Mouse (Mus musculus) lung, postnatal 36 days (tissue): ENCODE data around the gene Itgb2.

Source experiments
- DNase-seq: peaks from one replicate; pipeline ENCODE4 v3.0.0; 2022; ENCODE audit warnings: mixed read lengths

Itgb2 gene

DNA sequence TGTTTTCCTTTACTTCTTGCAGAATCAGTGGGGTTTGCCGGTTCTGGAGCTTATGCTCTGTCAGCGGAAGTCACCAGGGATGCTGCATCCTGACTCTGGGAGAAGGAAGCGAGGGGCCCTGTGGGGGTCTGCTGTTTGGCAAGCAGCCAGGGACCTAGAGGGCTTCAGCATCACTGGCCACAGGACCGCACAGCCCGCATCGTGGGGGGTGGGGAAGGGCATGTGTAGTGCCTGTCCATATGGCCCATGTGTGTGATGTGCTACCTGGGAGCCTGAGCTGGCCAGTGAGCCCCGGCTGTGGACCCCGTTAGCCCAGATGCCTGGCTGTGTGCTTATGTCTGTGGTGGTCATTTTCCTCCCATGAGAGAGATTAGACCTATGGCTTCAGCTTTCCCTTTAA is 59.7 kb downstream of the Itgb2 start:
- no peak for DNase-seq

- peak; percentile 67 for DNase-seq
Observed at GRCm38 (mm10) chr10:77590812-77591211, 60.8 kb downstream of the Itgb2 start.

DNA sequence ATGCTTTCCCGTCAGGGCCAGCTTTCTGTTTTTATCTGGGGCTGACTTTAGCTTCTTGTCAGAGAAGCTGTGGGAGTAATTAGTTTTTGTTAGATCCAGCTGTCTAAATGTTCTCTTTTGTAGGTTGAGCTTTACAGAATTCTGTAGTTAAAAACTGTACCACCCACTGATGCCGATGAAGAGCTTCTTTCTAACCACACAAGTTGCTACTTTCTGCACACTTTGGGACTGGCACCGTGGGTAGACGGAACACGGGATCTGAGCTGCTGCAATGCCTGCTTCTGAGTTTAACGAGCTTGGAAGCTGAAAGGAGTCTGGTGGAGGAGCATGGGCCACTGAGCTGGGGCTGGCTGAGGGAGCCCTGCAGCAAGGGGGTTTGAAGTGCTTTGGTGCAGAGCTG is 61.5 kb downstream of the Itgb2 start:
- DNase-seq, result no peak

GRCm38 (mm10) chr10:77596060-77596459 is 66.0 kb downstream of the Itgb2 start:
- no peak for DNase-seq

GRCm38 (mm10) chr10:77603021-77603420 is 73.0 kb downstream of the Itgb2 start:
- no peak for DNase-seq

GRCm38 (mm10) chr10:77604111-77604510 is 74.1 kb downstream of the Itgb2 start:
- DNase-seq, result no peak

- DNase-seq, result peak; percentile 61
Observed at GRCm38 (mm10) chr10:77604958-77605357, 74.9 kb downstream of the Itgb2 start.

DNA sequence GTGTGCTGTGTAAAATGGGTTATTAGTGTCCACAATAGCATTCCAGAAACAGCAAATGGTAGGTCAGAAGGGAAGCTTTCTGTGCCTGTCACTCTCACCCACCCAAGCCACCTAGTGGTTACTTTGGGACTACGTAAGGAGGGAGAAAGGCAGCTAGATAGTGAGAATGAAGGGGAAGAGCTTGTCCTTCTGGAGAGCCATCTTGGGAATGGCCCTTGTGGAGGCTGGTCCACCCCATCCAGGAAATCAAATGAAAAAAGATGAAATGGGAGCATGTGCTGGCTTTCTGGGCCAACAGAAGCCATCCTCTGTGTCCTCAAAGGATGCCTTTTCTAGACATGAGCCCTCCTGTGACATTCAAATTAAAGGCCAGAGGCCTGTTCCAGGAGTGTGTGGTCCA is 75.3 kb downstream of the Itgb2 start:
- DNase-seq, result peak; percentile 51

DNA sequence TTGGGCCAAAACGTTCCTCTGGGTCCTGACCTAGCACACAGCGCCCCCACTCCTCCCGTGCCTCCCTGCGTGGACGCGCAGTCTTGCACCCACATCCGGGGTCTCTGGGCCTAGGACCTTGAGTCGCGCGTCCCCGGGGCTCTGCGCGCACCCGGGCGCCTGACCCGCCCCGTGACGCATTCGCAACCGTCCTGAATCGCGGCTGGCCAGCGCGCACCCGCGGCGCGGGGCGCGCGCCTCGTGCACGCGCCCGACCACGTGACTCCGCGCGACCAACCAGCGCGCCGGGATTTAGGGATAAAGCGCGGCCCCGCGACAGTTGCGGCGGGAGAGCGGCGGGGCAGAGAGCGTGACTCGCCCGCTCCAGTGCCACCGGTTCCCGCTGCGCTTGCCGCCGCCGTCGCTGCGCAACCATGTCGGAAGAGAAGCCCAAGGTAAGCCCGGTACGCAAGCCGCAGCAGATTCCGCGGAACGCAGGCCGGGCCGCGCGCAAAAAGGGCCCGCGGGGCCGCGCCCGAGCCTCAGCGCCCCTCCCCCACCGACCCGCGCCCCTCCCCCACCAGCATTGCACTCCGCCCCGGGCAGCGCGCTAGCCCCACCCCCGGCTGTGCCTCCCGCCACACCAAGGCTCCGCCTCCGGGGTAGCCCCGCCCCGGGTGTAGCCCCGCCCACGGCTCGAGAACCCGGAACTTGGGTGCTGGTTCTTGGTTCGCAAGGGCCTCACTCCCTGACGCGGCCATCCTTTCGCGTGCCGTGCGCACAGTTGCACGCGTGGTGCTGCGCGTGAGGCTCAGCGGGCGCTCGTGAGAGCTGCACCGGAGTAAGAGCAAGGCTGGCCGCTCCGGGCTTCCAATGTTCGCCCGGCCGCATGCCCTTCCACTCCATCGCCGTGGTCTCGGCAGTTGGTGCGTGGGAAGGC is 76.1 kb downstream of the Itgb2 start, which contains the start of the genes Sumo3 and Gm49325:
Sumo3 (plus strand) TSS at position 190 of the 919 bp plus-strand sequence.
Gm49325 (plus strand) TSS at position 290 of the 919 bp plus-strand sequence.
- peak; percentile 98 for DNase-seq

DNA sequence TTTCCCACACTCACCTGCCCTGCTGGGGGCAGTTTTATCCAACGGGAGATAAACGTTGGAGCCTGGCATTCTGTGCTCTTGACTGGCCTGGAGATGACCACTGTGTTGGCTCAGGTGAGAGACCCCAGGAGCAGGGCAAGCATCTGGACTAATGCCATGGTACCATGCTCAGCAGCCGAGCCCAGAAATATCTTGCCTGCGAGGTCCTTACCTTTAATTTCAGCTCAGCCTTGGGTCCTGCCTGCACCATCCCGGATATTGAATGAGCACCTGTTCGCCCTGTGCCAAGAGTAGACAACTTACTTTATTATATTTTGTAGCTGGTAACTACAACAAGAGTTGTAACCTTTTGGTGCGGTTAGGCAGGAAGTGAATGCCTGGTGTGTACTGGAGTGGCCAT is 76.8 kb downstream of the Itgb2 start:
- DNase-seq, result peak; percentile 28

DNA sequence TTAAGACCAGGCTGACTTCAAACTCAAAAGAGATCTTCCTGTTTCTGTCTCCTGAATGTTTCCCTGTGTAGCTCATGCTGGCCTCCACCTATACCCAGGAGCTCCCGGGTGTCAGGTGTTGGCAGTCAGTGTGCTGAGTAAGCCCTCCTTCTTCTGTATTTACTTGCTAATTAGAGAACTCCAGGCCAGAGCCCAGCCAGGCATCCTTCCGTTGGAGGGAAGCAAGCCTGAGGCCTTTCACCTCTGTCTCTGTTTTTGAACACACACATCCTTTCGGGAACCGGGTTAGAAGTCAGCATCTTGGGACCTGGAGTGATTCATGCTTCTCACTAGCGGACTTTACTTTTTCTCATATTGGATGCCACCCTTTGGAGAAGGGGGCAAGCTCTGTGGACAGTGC is 77.4 kb downstream of the Itgb2 start:
- no peak for DNase-seq

- no peak for DNase-seq
Observed at GRCm38 (mm10) chr10:77608589-77608988, 78.5 kb downstream of the Itgb2 start.

DNA sequence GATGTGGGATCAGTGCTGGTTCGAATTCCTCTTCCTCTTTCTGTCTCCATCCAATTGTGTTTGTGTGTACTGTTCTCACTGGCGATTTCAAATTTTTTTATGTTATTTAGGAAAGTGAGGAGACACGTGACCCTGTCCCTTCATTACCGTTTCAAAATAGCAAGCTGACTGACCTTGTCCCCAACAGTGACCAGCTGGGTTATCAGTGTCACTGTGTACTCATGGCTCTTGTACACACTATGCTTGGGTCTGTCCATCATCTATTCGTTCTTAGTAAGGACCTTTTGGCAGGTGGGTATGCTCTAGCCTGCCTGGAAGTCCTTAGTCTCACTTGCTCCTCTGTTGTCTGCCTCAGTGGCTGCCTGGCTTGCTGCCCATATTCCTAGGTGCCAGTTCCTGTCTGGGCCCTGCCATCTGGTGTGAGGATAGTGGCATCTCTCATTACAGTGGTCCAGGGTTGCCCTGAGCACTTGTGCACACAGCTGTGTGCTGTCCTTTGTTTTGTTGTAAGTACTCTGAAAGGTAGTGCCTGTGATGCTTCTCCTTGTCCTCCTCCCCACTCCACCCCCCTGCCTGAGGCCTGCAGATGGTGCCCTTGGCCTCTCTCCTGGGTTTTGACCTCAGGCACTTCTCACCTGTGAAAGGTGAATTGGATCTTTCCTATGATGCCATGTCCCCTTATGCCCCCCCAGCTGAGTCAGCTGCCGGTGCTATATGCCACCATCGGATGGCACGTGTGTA is 80.3 kb downstream of the Itgb2 start:
- DNase-seq, result no peak

GRCm38 (mm10) chr10:77613409-77613808 is 83.4 kb downstream of the Itgb2 start:
- peak; percentile 87 for DNase-seq
